Mouse (Mus musculus) lung, embryonic 14.5 days (tissue): ENCODE measurements around the gene Pigyl. TPM values are rescaled to one million over a fixed set of nuclear protein-coding genes. Genes with fewer than 3 reads are reported as not detected.

Experiments
- ATAC-seq: fragments of 200-750 bp; cut with Nextera tagmentation; 2 replicates; pipeline ENCODE4 v1.8.0; 2017; ENCODE audit warnings: mild to moderate bottlenecking, moderate TSS enrichment, moderate library complexity; ENCODE audit not compliant: insufficient read depth
- DNase-seq: peaks from one replicate; pipeline ENCODE4 v3.0.0-alpha.2; 2015
- H3K27ac ChIP-seq: fragments of 300-500 bp; sonication (generic); 2 replicates; pipeline ENCODE4 v1.5.1; 2014; ENCODE audit warnings: low read depth, mild to moderate bottlenecking, moderate library complexity
- H3K27me3 ChIP-seq: fragments of 300-500 bp; sonication (generic); 2 replicates; pipeline ENCODE4 v1.6.1; 2014; ENCODE audit warnings: low read length, control low read depth; ENCODE audit not compliant: insufficient read depth
- H3K36me3 ChIP-seq: fragments of 300-500 bp; sonication (generic); 2 replicates; pipeline ENCODE4 v1.6.1; 2014; ENCODE audit warnings: control low read depth; ENCODE audit not compliant: insufficient read depth
- H3K4me1 ChIP-seq: fragments of 300-500 bp; sonication (generic); 2 replicates; pipeline ENCODE4 v1.6.1; 2014; ENCODE audit warnings: antibody characterized with exemption, control low read depth; ENCODE audit not compliant: insufficient read depth
- H3K4me2 ChIP-seq: fragments of 300-500 bp; sonication (generic); 2 replicates; pipeline ENCODE4 v1.6.1; 2014; ENCODE audit warnings: mild to moderate bottlenecking
- H3K4me3 ChIP-seq: fragments of 300-500 bp; sonication (generic); 2 replicates; pipeline ENCODE4 v1.5.1; 2014; ENCODE audit warnings: low read depth, low read length
- H3K9ac ChIP-seq: fragments of 300-500 bp; sonication (generic); 2 replicates; pipeline ENCODE4 v1.6.1; 2014
- H3K9me3 ChIP-seq: fragments of 300-500 bp; sonication (generic); 2 replicates; pipeline ENCODE4 v1.6.1; 2016; ENCODE audit warnings: low read depth, low read length, control low read depth
- CTCF ChIP-seq: IDR thresholded peaks from 2 replicates; pipeline ENCODE4 v1.5.1; 2016; ENCODE audit warnings: antibody characterized with exemption, low read depth
- WGBS: fragments of 180-500 bp; shearing (Covaris S2); extraction: QIAGEN DNeasy Blood & Tissue Kit; methylation state at CpG from one replicate; pipeline ENCODE4 v1.1.7; 2014; 5-methylcytosine and 5-hydroxymethylcytosine counted together
- polyA plus RNA-seq: library from polyadenylated mRNA; unstranded; fragments of >200 nt; fragmentation: Nextera tagmentation; extraction: Ambion mirVana; gene quantifications from 2 replicates; pipeline ENCODE4 v1.2.1, GENCODE M21; 2014

Pigyl gene
- polyA plus RNA-seq: 70.8 and 73.8 TPM in 2 replicates

GRCm38 (mm10) chr9:22156497-22157245 lies at the start of gene Pigyl:
Pigyl (plus strand) TSS chr9:22156846.
- Histone ChIP-seq H3K27me3 (no peaks in the 10 kb centered on the region), H3K4me1 (peaks cover 5% of the 10 kb centered on the region; the same call in 1 of the 2 replicates), H3K4me3 (peak within 1 kb of the TSS; percentile 67), H3K27ac (peak within 1 kb of the TSS; percentile 83), H3K9me3 (no peaks in the 10 kb centered on the region), H3K9ac (peak within 1 kb of the TSS; percentile 78), H3K36me3 (peaks cover 12% of the 10 kb centered on the region; the same call in 1 of the 2 replicates), H3K4me2 (peak within 1 kb of the TSS; percentile 76)
- ATAC-seq (peak; percentile 98), DNase-seq (peak; percentile 100)
- TF ChIP-seq CTCF: peak; percentile 48
- WGBS: under 1% methylated on average over 65 of the region's 65 CpGs

- H3K9me3 ChIP-seq: no peaks in the 10 kb centered on the region
- H3K4me1 ChIP-seq: no peaks in the 10 kb centered on the region
- 89% methylated on average over 9 of the region's 9 CpGs for WGBS
Measured at GRCm38 (mm10) chr9:22108194-22108593, 48.5 kb upstream of the Pigyl start.

GRCm38 (mm10) chr9:22115635-22116034 lies 41.0 kb upstream of the Pigyl start:
- Histone ChIP-seq H3K27ac (no peak overlapping the region), H3K36me3 (peaks cover 33% of the 10 kb centered on the region), H3K9ac (peak overlapping the region; percentile 75), H3K4me2 (peak overlapping the region; percentile 66), H3K4me1 (peaks cover 7% of the 10 kb centered on the region), H3K4me3 (peak overlapping the region; percentile 86), H3K9me3 (no peaks in the 10 kb centered on the region), H3K27me3 (no peaks in the 10 kb centered on the region)
- DNase-seq (no peak), ATAC-seq (no peak)
- WGBS: 84% methylated on average over 4 of the region's 4 CpGs
- TF ChIP-seq CTCF: no peak

More at GRCm38 (mm10) chr9:22108194-22108593, 48.5 kb upstream of the Pigyl start:
- Histone ChIP-seq H3K9ac (no peak overlapping the region), H3K27me3 (no peaks in the 10 kb centered on the region), H3K27ac (no peak overlapping the region), H3K36me3 (peaks cover 34% of the 10 kb centered on the region), H3K4me2 (no peak overlapping the region), H3K4me3 (no peak overlapping the region)
- TF ChIP-seq CTCF: no peak
- DNase-seq: no peak
- ATAC-seq: no peak

GRCm38 (mm10) chr9:22116086-22116485 lies 40.6 kb upstream of the Pigyl start:
- 22% methylated on average over 15 of the region's 15 CpGs for WGBS
- peak overlapping the region; percentile 86 for H3K4me3 ChIP-seq
- ATAC-seq (no peak), DNase-seq (peak; percentile 21)
- H3K9ac ChIP-seq: peak overlapping the region; percentile 75
- no peaks in the 10 kb centered on the region for H3K9me3 ChIP-seq
- H3K36me3 ChIP-seq: peaks cover 30% of the 10 kb centered on the region
- TF ChIP-seq CTCF: no peak
- H3K4me2 ChIP-seq: peak overlapping the region; percentile 66
- peaks cover 7% of the 10 kb centered on the region for H3K4me1 ChIP-seq
- H3K27me3 ChIP-seq: no peaks in the 10 kb centered on the region
- H3K27ac ChIP-seq: no peak overlapping the region

- H3K4me1 ChIP-seq: peaks cover 7% of the 10 kb centered on the region
- H3K36me3 ChIP-seq: peaks cover 22% of the 10 kb centered on the region
- H3K9ac ChIP-seq: peak within 1 kb of the TSS; percentile 75
- no peaks in the 10 kb centered on the region for H3K9me3 ChIP-seq
- H3K4me3 ChIP-seq: peak within 1 kb of the TSS; percentile 86
- peak within 1 kb of the TSS; percentile 66 for H3K4me2 ChIP-seq
- DNase-seq (peak; percentile 99), ATAC-seq (peak; percentile 96)
- no peak for TF ChIP-seq CTCF
- H3K27ac ChIP-seq: peak within 1 kb of the TSS; percentile 64; the same call in 1 of the 2 replicates
- no peaks in the 10 kb centered on the region for H3K27me3 ChIP-seq
- WGBS: under 1% methylated on average over 52 of the region's 52 CpGs
Measured at GRCm38 (mm10) chr9:22116740-22117426, 39.8 kb upstream of the Pigyl start, which contains the start of gene Elof1. Elof1 (minus strand) TSS chr9:22117172.

- H3K4me1 ChIP-seq: peaks cover 7% of the 10 kb centered on the region
- WGBS: 46% methylated on average over 10 of the region's 10 CpGs
- H3K27me3 ChIP-seq: no peaks in the 10 kb centered on the region
- DNase-seq (peak; percentile 85), ATAC-seq (no peak)
- H3K36me3 ChIP-seq: peaks cover 12% of the 10 kb centered on the region
- no peak overlapping the region for H3K27ac ChIP-seq
- peak; percentile 74 for TF ChIP-seq CTCF
- peak overlapping the region; percentile 86 for H3K4me3 ChIP-seq
- peak overlapping the region; percentile 66 for H3K4me2 ChIP-seq
- H3K9me3 ChIP-seq: no peaks in the 10 kb centered on the region
- peak overlapping the region; percentile 75 for H3K9ac ChIP-seq
Measured at GRCm38 (mm10) chr9:22117754-22118456, 38.7 kb upstream of the Pigyl start.
